Mouse (Mus musculus) CH12.LX (cell line): ENCODE results near the gene Trhr2. TPM values are rescaled to one million over a fixed set of nuclear protein-coding genes. Genes with fewer than 3 reads are reported as not detected.

Source experiments
- DNase-seq: peaks from one replicate; pipeline ENCODE4 v3.0.0-alpha.2; 2013; ENCODE audit errors: extremely low read depth
- H3K27ac ChIP-seq: 2 replicates; pipeline ENCODE4 v1.5.1; 2012; ENCODE audit warnings: low read depth, mild to moderate bottlenecking, control low read depth, moderate library complexity; ENCODE audit not compliant: insufficient read depth
- H3K27me3 ChIP-seq: replicated peaks from 2 replicates; pipeline ENCODE3; 2012; ENCODE audit warnings: inconsistent platforms
- H3K36me3 ChIP-seq, 2 experiments: replicated peaks in 1 of 2; 2 replicates each; pipeline versions ENCODE3 to v1.6.1; 2012; ENCODE audit warnings: inconsistent platforms in 1 of 2, low read length in 1 of 2, mild to moderate bottlenecking in 1 of 2, mixed read lengths in 1 of 2, moderate library complexity in 1 of 2; ENCODE audit not compliant: control insufficient read depth in 1 of 2, insufficient read depth in 1 of 2
- H3K4me1 ChIP-seq, 2 experiments: 2 replicates each; pipeline ENCODE4 v1.6.1; 2012; ENCODE audit warnings: inconsistent platforms in 1 of 2, moderate library complexity in 1 of 2; ENCODE audit not compliant: insufficient read depth in 2 of 2, control insufficient read depth in 1 of 2
- H3K4me2 ChIP-seq: 2 replicates; pipeline ENCODE4 v1.6.1; 2012; ENCODE audit warnings: low read depth, mild to moderate bottlenecking, control low read depth; ENCODE audit not compliant: poor library complexity, insufficient read depth, severe bottlenecking
- H3K4me3 ChIP-seq, 3 experiments: fragments of 150-350 bp in 1 of 3; sonication (generic) in 1 of 3; replicated peaks in 1 of 3; 2 replicates each; pipeline versions ENCODE3 to v1.5.1; 2011 to 2012; ENCODE audit warnings: low read depth in 2 of 3, low read length in 2 of 3, mild to moderate bottlenecking in 2 of 3, moderate library complexity in 2 of 3, control low read depth in 1 of 3, improper control_type of control experiment in 1 of 3, inconsistent platforms in 1 of 3, mixed read lengths in 1 of 3; ENCODE audit not compliant: poor library complexity in 1 of 3
- H3K79me2 ChIP-seq: replicated peaks from 2 replicates; pipeline ENCODE4 v1.6.1; 2012; ENCODE audit warnings: mild to moderate bottlenecking, moderate library complexity; ENCODE audit not compliant: control insufficient read depth, poor library complexity, insufficient read depth, severe bottlenecking; ENCODE audit errors: extremely low read depth
- H3K9ac ChIP-seq: 2 replicates; pipeline ENCODE4 v1.6.1; 2012; ENCODE audit warnings: low read depth, mild to moderate bottlenecking, control low read depth, moderate library complexity; ENCODE audit not compliant: insufficient read depth
- H3K9me3 ChIP-seq: replicated peaks from 2 replicates; pipeline ENCODE3; 2012; ENCODE audit warnings: low read length, inconsistent platforms, mixed read lengths
- CTCF ChIP-seq, 2 experiments: IDR thresholded peaks in 1 of 2; conservative IDR thresholded peaks in 1 of 2; 2 replicates each; pipeline ENCODE4 v1.5.1; 2011 to 2012; ENCODE audit warnings: low read depth in 2 of 2, low read length in 2 of 2, improper control_type of control experiment in 1 of 2, inconsistent platforms in 1 of 2, mild to moderate bottlenecking in 1 of 2, moderate library complexity in 1 of 2
- ELF1 ChIP-seq: IDR thresholded peaks from 2 replicates; pipeline ENCODE4 v1.6.1; 2014; ENCODE audit warnings: low read depth, mild to moderate bottlenecking, inconsistent platforms, low read length, improper control_type of control experiment
- JUND ChIP-seq: conservative IDR thresholded peaks from 2 replicates; pipeline ENCODE4 v1.6.1; 2011; ENCODE audit warnings: low read depth, low read length, improper control_type of control experiment
- MXI1 ChIP-seq: IDR thresholded peaks from 2 replicates; pipeline ENCODE4 v1.6.1; 2011; ENCODE audit warnings: mild to moderate bottlenecking, low read depth, low read length, improper control_type of control experiment
- MYC ChIP-seq: IDR thresholded peaks from 2 replicates; pipeline ENCODE4 v1.6.1; 2011; ENCODE audit warnings: low read depth, mild to moderate bottlenecking, improper control_type of control experiment, low read length
- RAD21 ChIP-seq: IDR thresholded peaks from 2 replicates; pipeline ENCODE4 v1.6.1; 2011; ENCODE audit warnings: low read depth, mild to moderate bottlenecking, low read length, improper control_type of control experiment, moderate library complexity
- ZC3H11A ChIP-seq: IDR thresholded peaks from 2 replicates; pipeline ENCODE4 v1.6.1; 2012; ENCODE audit warnings: low read depth, mild to moderate bottlenecking, inconsistent platforms, low read length, improper control_type of control experiment
- dilution Hi-C: fragments of 300-500 bp; cut with MboI; formaldehyde crosslinking; loops from 2 replicates; pipeline ENCODE4 v1.14.3; 2020; ENCODE audit warnings: low sequenced_read_pairs; ENCODE audit not compliant: extremely low pct_unique_long_range_greater_than_20kb, extremely low pct_ligation_motif_present
- in situ Hi-C: fragments of 300-500 bp; cut with MboI; formaldehyde crosslinking; loops from 3 replicates; pipeline ENCODE4 v1.14.3; 2019; ENCODE audit warnings: low sequenced_read_pairs, low pct_ligation_motif_present, low pct_unique_long_range_greater_than_20kb, mixed read lengths
- polyA plus RNA-seq: library from polyadenylated mRNA; unstranded; fragments of >175 nt; gene quantifications from 2 replicates; pipeline ENCODE4 v1.2.1, GENCODE M21; 2012; ENCODE audit warnings: low read depth; ENCODE audit not compliant: insufficient read length
- total RNA-seq, 2 experiments: library from RNA; depleted of rRNA; stranded (reverse); fragments of 300-350 nt in 1 of 2; fragments of >200 nt in 1 of 2; gene quantifications; 2 replicates each; pipeline ENCODE4 v1.2.3; 2012 to 2014

Gene Trhr2
- 0.25 and 0.46 TPM in 2 replicates for total RNA-seq (2012; rRNA removed)
- total RNA-seq (2014; rRNA removed): not detected in 2 replicates
- 0.42 and 0.51 TPM in 2 replicates for polyA plus RNA-seq

GRCm38 (mm10) chr8:122360696-122361416, at the start of gene Trhr2:
TSS of gene Trhr2 (minus strand) at chr8:122360746.
- DNase-seq: no peak
- no peak for TF ChIP-seq CTCF (conservative IDR thresholded peaks at IDR 0.05 in 1 of 2, IDR thresholded peaks at IDR 0.05 in 1 of 2; ENCODE audit: low read depth in 2 of 2, low read length in 2 of 2)
- Histone ChIP-seq H3K9ac (no peak within 1 kb of the TSS), H3K79me2 (no peaks in the 10 kb centered on the region), H3K4me2 (no peak within 1 kb of the TSS; the same call in 1 of the 2 replicates), H3K27me3 (no peaks in the 10 kb centered on the region), H3K9me3 (peaks cover 5% of the 10 kb centered on the region), H3K36me3 (peaks cover 0 to 6% of the 10 kb centered on the region in 2 experiments), H3K4me1 (peaks cover 15 to 22% of the 10 kb centered on the region in 2 experiments), H3K27ac (no peak within 1 kb of the TSS), H3K4me3 (no peak within 1 kb of the TSS)
- dilution Hi-C loops (no loop called here), in situ Hi-C loops (no loop called here)

GRCm38 (mm10) chr8:122407678-122408077, 47.1 kb upstream of the Trhr2 start:
- H3K27ac ChIP-seq: no peak overlapping the region
- TF ChIP-seq ELF1: no peak
- no peak for TF ChIP-seq JUND
- no peak for TF ChIP-seq MYC
- TF ChIP-seq, all 38 proteins: peak for 0
- no peaks in the 10 kb centered on the region for H3K79me2 ChIP-seq
- peaks cover 89 to 98% of the 10 kb centered on the region in 2 experiments for H3K36me3 ChIP-seq
- no peaks in the 10 kb centered on the region for H3K4me1 ChIP-seq
- no peak overlapping the region for H3K4me2 ChIP-seq
- no peak overlapping the region for H3K4me3 ChIP-seq
- H3K9ac ChIP-seq: no peak overlapping the region
- DNase-seq: no peak
- dilution Hi-C loops: no loop called here
- H3K9me3 ChIP-seq: no peaks in the 10 kb centered on the region
- no peaks in the 10 kb centered on the region for H3K27me3 ChIP-seq
- in situ Hi-C loops: no loop called here

GRCm38 (mm10) chr8:122405146-122405805, 44.7 kb upstream of the Trhr2 start:
- in situ Hi-C loops (no loop called here), dilution Hi-C loops (no loop called here)
- Histone ChIP-seq H3K4me3 (no peak overlapping the region), H3K79me2 (no peaks in the 10 kb centered on the region), H3K4me1 (no peaks in the 10 kb centered on the region), H3K9me3 (no peaks in the 10 kb centered on the region), H3K36me3 (peaks cover 88 to 98% of the 10 kb centered on the region in 2 experiments), H3K9ac (no peak overlapping the region), H3K27ac (no peak overlapping the region), H3K27me3 (no peaks in the 10 kb centered on the region)
- no peak for DNase-seq
- no peak for TF ChIP-seq RAD21
- no peak for TF ChIP-seq MXI1
- no peak for TF ChIP-seq ZC3H11A
- TF ChIP-seq, all 38 proteins: peak for 0
- H3K4me2 ChIP-seq: no peak overlapping the region
